Mouse (Mus musculus) MEL (cell line): ENCODE data around the gene Gm11027. TPM values are rescaled to one million over a fixed set of nuclear protein-coding genes. Genes with fewer than 3 reads are reported as not detected.

Experiments
- DNase-seq: peaks from one replicate; pipeline ENCODE4 v3.0.0; 2011; ENCODE audit warnings: low read depth, low spot score
- H3K27ac ChIP-seq: 2 replicates; pipeline ENCODE4 v1.5.1; 2012; ENCODE audit warnings: low read depth, mild to moderate bottlenecking, control low read depth, low read length, moderate library complexity; ENCODE audit not compliant: control insufficient read depth
- H3K27me3 ChIP-seq, 2 experiments: fragments of 150-350 bp in 1 of 2; sonication (generic) in 1 of 2; 2 replicates each; pipeline ENCODE4 v1.6.1; 2012; ENCODE audit warnings: low read length in 2 of 2, mild to moderate bottlenecking in 2 of 2, improper control_type of control experiment in 1 of 2, moderate library complexity in 1 of 2; ENCODE audit not compliant: insufficient read depth in 2 of 2, control insufficient read depth in 1 of 2
- H3K36me3 ChIP-seq, 2 experiments: 2 replicates each; pipeline ENCODE4 v1.6.1; 2012 to 2014; ENCODE audit warnings: low read length in 2 of 2, improper control_type of control experiment in 1 of 2, inconsistent platforms in 1 of 2, mild to moderate bottlenecking in 1 of 2; ENCODE audit not compliant: insufficient read depth in 2 of 2, control insufficient read depth in 1 of 2
- H3K4me1 ChIP-seq, 2 experiments: fragments of 150-350 bp in 1 of 2; sonication (generic) in 1 of 2; 2 replicates each; pipeline ENCODE4 v1.6.1; 2012; ENCODE audit warnings: low read length in 2 of 2, improper control_type of control experiment in 1 of 2, mild to moderate bottlenecking in 1 of 2; ENCODE audit not compliant: insufficient read depth in 2 of 2, control insufficient read depth in 1 of 2
- H3K4me3 ChIP-seq, 2 experiments: fragments of 150-350 bp in 1 of 2; sonication (generic) in 1 of 2; 2 replicates each; pipeline ENCODE4 v1.5.1; 2012; ENCODE audit warnings: low read depth in 2 of 2, low read length in 2 of 2, mild to moderate bottlenecking in 2 of 2, moderate library complexity in 2 of 2, control low read depth in 1 of 2, improper control_type of control experiment in 1 of 2; ENCODE audit not compliant: control insufficient read depth in 1 of 2, insufficient read depth in 1 of 2
- H3K79me2 ChIP-seq: 2 replicates; pipeline ENCODE4 v1.6.1; 2012; ENCODE audit warnings: mild to moderate bottlenecking, low read length, moderate library complexity; ENCODE audit not compliant: control insufficient read depth, poor library complexity, insufficient read depth
- H3K9ac ChIP-seq: 2 replicates; pipeline ENCODE4 v1.6.1; 2012; ENCODE audit warnings: low read depth, mild to moderate bottlenecking, control low read depth, low read length, moderate library complexity; ENCODE audit not compliant: control insufficient read depth, poor library complexity, severe bottlenecking
- H3K9me3 ChIP-seq: fragments of 150-350 bp; sonication (generic); replicated peaks from 2 replicates; pipeline ENCODE4 v1.6.1; 2012; ENCODE audit warnings: mild to moderate bottlenecking, low read length, improper control_type of control experiment, moderate library complexity; ENCODE audit not compliant: insufficient read depth
- CHD2 ChIP-seq: IDR thresholded peaks from 2 replicates; pipeline ENCODE4 v1.6.1; 2011; ENCODE audit warnings: low read length, improper control_type of control experiment
- CTCF ChIP-seq, 3 experiments: IDR thresholded peaks in 2 of 3; conservative IDR thresholded peaks in 1 of 3; 2 replicates each; pipeline ENCODE4 v1.5.1; 2011 to 2012; ENCODE audit warnings: low read length in 3 of 3, low read depth in 2 of 3, mild to moderate bottlenecking in 2 of 3, improper control_type of control experiment in 1 of 3, inconsistent platforms in 1 of 3, mixed read lengths in 1 of 3, moderate library complexity in 1 of 3; ENCODE audit not compliant: control insufficient read depth in 1 of 3, insufficient read depth in 1 of 3, poor library complexity in 1 of 3, severe bottlenecking in 1 of 3
- ELF1 ChIP-seq: IDR thresholded peaks from 2 replicates; pipeline ENCODE4 v1.6.1; 2014; ENCODE audit warnings: low read depth, mild to moderate bottlenecking, inconsistent platforms, low read length, improper control_type of control experiment, moderate library complexity
- EP300 ChIP-seq, 2 experiments: IDR thresholded peaks; 2 replicates each; pipeline ENCODE4 v1.6.1; 2011; ENCODE audit warnings: improper control_type of control experiment in 2 of 2, low read length in 2 of 2, low read depth in 1 of 2, mild to moderate bottlenecking in 1 of 2
- ETS1 ChIP-seq: IDR thresholded peaks from 2 replicates; pipeline ENCODE4 v1.6.1; 2012; ENCODE audit warnings: low read depth, mild to moderate bottlenecking, inconsistent platforms, low read length, improper control_type of control experiment, moderate library complexity
- GABPA ChIP-seq: IDR thresholded peaks from 2 replicates; pipeline ENCODE4 v1.6.1; 2012; ENCODE audit warnings: low read depth, mild to moderate bottlenecking, inconsistent platforms, low read length, improper control_type of control experiment, moderate library complexity
- GATA1 ChIP-seq: IDR thresholded peaks from 2 replicates; pipeline ENCODE4 v1.6.1; 2011; ENCODE audit warnings: low read depth, low read length, improper control_type of control experiment
- KAT2A ChIP-seq: conservative IDR thresholded peaks from 2 replicates; pipeline ENCODE4 v1.6.1; 2012; ENCODE audit warnings: low read depth, low read length, improper control_type of control experiment, inconsistent platforms
- MAX ChIP-seq: IDR thresholded peaks from 2 replicates; pipeline ENCODE4 v1.6.1; 2011; ENCODE audit warnings: low read length, improper control_type of control experiment
- MXI1 ChIP-seq: IDR thresholded peaks from 2 replicates; pipeline ENCODE4 v1.6.1; 2011; ENCODE audit warnings: mild to moderate bottlenecking, low read depth, low read length, improper control_type of control experiment
- MYC ChIP-seq: IDR thresholded peaks from 2 replicates; pipeline ENCODE4 v1.6.1; 2011; ENCODE audit warnings: low read depth, mild to moderate bottlenecking, low read length, improper control_type of control experiment, moderate library complexity
- POLR2A ChIP-seq, 2 experiments: IDR thresholded peaks; 2 replicates each; pipeline ENCODE4 v1.6.1; 2011 to 2012; ENCODE audit warnings: low read length in 2 of 2, mild to moderate bottlenecking in 2 of 2, control low read depth in 1 of 2, improper control_type of control experiment in 1 of 2, low read depth in 1 of 2, moderate library complexity in 1 of 2; ENCODE audit not compliant: control insufficient read depth in 1 of 2, insufficient read depth in 1 of 2, poor library complexity in 1 of 2
- POLR2AphosphoS2 ChIP-seq: IDR thresholded peaks from 2 replicates; pipeline ENCODE4 v1.6.1; 2011; ENCODE audit warnings: low read length, improper control_type of control experiment
- POLR2AphosphoS5 ChIP-seq: IDR thresholded peaks from 2 replicates; pipeline ENCODE4 v1.6.1; 2012; ENCODE audit warnings: low read depth, borderline replicate concordance, mild to moderate bottlenecking, inconsistent platforms, low read length, moderate library complexity, mixed read lengths
- RCOR1 ChIP-seq: IDR thresholded peaks from 2 replicates; pipeline ENCODE4 v1.6.1; 2012; ENCODE audit warnings: low read depth, mild to moderate bottlenecking, inconsistent platforms, low read length, improper control_type of control experiment
- SIN3A ChIP-seq: IDR thresholded peaks from 2 replicates; pipeline ENCODE4 v1.6.1; 2012; ENCODE audit warnings: low read length, improper control_type of control experiment, inconsistent platforms
- TCF12 ChIP-seq: IDR thresholded peaks from 2 replicates; pipeline ENCODE4 v1.6.1; 2014; ENCODE audit warnings: low read depth, mild to moderate bottlenecking, inconsistent platforms, low read length, improper control_type of control experiment, moderate library complexity
- ZMIZ1 ChIP-seq: IDR thresholded peaks from 2 replicates; pipeline ENCODE4 v1.6.1; 2012; ENCODE audit warnings: low read depth, mild to moderate bottlenecking, inconsistent platforms, low read length, improper control_type of control experiment, moderate library complexity
- ZNF384 ChIP-seq: IDR thresholded peaks from 2 replicates; pipeline ENCODE4 v1.6.1; 2012; ENCODE audit warnings: low read depth, mild to moderate bottlenecking, inconsistent platforms, low read length, improper control_type of control experiment
- polyA plus RNA-seq, 2 experiments: library from polyadenylated mRNA; stranded (reverse) in 1 of 2; unstranded in 1 of 2; fragments of >175 nt in 1 of 2; fragments of >200 nt in 1 of 2; gene quantifications; 2 replicates each; pipeline versions ENCODE4 v1.2.1 to v1.2.4; 2012; ENCODE audit warnings: low replicate concordance in 2 of 2, low read depth in 1 of 2; ENCODE audit not compliant: insufficient read length in 2 of 2, insufficient read depth in 1 of 2, missing spikeins in 1 of 2
- total RNA-seq: library from RNA; depleted of rRNA; stranded (reverse); fragments of 300-350 nt; gene quantifications from 2 replicates; pipeline ENCODE4 v1.2.3, GENCODE M21; 2012

The Gm11027 gene
- total and polyA plus RNA-seq, 3 experiments, result not detected

DNA sequence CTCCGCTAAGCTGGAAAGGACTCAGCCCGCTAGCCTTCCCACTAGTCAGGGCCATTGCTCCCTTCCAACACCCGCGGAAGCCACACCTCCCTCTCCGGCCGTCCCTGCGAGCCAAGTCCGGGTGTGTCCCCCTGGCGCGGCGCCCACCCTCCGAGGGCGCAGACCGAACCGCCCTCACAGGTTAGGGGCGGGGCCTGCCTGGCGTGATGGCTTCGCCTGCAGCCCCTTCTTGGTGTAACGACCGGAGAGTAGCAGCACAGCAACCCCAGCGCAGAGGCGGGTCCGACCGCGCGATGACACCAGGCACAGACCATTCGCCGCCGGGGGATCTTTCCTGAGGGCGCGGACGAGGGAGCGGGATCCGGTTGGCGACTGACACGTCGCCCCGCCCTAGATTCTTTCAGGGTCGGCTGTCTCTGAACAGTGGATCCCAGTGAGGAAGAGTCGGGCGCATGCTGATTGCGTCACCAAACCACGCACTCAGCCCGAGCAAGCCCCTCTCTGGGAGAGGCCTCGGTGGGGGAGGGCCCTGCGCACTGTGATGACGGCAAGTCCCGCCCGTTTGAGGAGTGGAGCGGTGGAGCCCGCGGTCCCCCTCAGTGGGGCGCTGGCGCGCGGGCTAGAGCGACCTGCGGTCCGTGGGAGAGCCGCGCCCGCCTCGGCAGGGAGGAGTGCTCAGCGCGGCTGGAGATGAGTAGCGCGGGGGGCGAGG is 5.6 kb downstream of the Gm11027 start, which contains the start of gene Esyt2:
Gene Esyt2, plus strand, starts transcription at position 544 of the 712 bp plus-strand sequence.
- Histone ChIP-seq H3K4me3 (peak within 1 kb of the TSS; percentile 76 to 89), H3K9me3 (no peaks in the 10 kb centered on the region), H3K9ac (peak within 1 kb of the TSS; percentile 84), H3K27me3 (no peaks in the 10 kb centered on the region)
- TF ChIP-seq GATA1 (0 out of 2 replicates have a peak, but pooled peaks have one; percentile 16), TCF12 (no peak), POLR2A (IDR thresholded peaks at IDR 0.05; ENCODE audit: control insufficient read depth in 1 of 2, insufficient read depth in 1 of 2, low read depth in 1 of 2, low read length in 2 of 2, poor library complexity in 1 of 2) (peak in 1 of 2 experiments; percentile 100; a peak in 2 of 4 replicates), CTCF (IDR thresholded peaks at IDR 0.05 in 2 of 3, conservative IDR thresholded peaks at IDR 0.05 in 1 of 3; ENCODE audit: control insufficient read depth in 1 of 3, insufficient read depth in 1 of 3, low read depth in 2 of 3, low read length in 3 of 3, poor library complexity in 1 of 3, severe bottlenecking in 1 of 3) (peak in 1 of 3 experiments; percentile 65; a peak in 2 of 6 replicates), POLR2AphosphoS5 (peak; percentile 91), GABPA (no peak)
- TF ChIP-seq, all 39 proteins: peak for 4
- H3K79me2 ChIP-seq, result peaks cover 34% of the 10 kb centered on the region
- peak within 1 kb of the TSS; percentile 96 for H3K27ac ChIP-seq
- H3K36me3 ChIP-seq, result peaks cover 2 to 56% of the 10 kb centered on the region in 2 experiments; a peak in 3 of 4 replicates
- peaks cover 35 to 44% of the 10 kb centered on the region in 2 experiments for H3K4me1 ChIP-seq
- peak; percentile 100 for DNase-seq

DNA sequence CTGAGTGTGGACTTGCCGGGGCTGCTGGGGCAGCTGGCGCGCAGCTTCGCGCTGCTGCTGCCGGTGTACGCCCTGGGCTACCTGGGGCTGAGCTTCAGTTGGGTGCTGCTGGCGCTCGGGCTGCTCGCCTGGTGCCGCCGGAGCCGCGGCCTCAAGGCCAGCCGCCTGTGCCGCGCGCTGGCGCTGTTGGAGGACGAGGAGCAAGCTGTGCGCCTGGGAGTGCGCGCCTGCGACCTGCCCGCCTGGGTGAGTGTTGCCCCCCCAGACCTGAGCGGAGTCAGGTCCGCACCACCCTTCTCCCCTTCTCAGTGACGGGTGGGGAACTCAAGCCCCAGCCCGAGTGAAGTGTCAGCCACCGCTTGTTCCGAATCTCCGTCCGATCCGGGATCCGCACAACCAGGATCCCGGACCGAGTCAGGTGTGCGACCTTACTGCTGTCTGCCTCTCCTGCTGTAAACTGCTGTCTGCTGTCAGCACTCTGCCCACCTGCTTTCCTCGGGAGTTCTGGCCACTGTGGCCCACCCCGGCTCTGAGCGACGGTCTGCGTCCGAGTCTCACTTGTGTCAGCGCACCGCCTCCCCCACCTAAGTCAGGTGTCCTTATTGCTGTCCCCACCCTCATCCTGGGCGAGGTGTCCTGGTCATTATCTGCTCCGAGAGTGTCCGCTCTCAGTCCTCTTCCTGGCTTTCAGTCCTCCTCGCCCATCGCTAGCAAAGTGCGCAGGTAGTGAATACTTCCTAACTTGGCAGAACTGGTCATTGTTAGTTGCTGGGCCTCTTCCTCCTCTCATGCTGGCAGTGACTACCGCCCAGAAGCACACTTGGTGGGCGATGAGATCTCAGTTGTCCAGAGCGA is 6.5 kb downstream of the Gm11027 start:
- peaks cover 42% of the 10 kb centered on the region for H3K79me2 ChIP-seq
- H3K27me3 ChIP-seq, result no peaks in the 10 kb centered on the region
- peak overlapping the region; percentile 52 for H3K27ac ChIP-seq
- H3K9me3 ChIP-seq, result no peaks in the 10 kb centered on the region
- H3K36me3 ChIP-seq, result peaks cover 2 to 47% of the 10 kb centered on the region in 2 experiments; a peak in 3 of 4 replicates
- H3K4me1 ChIP-seq, result peaks cover 28 to 38% of the 10 kb centered on the region in 2 experiments
- peak overlapping the region; percentile 80 for H3K9ac ChIP-seq
- TF ChIP-seq ZNF384 (no peak), MYC (no peak), GABPA (no peak), POLR2AphosphoS2 (no peak), MAX (no peak), EP300 (IDR thresholded peaks at IDR 0.05; ENCODE audit: low read depth in 1 of 2, low read length in 2 of 2) (no peak), RCOR1 (no peak), CHD2 (no peak), MXI1 (no peak), KAT2A (no peak), ELF1 (no peak), GATA1 (0 out of 2 replicates have a peak, but pooled peaks have one; percentile 3), ZMIZ1 (no peak), CTCF (IDR thresholded peaks at IDR 0.05 in 2 of 3, conservative IDR thresholded peaks at IDR 0.05 in 1 of 3; ENCODE audit: control insufficient read depth in 1 of 3, insufficient read depth in 1 of 3, low read depth in 2 of 3, low read length in 3 of 3, poor library complexity in 1 of 3, severe bottlenecking in 1 of 3) (0 out of 6 replicates have a peak, but pooled peaks of 1 of the 3 experiments have one; percentile 0), ETS1 (no peak), SIN3A (no peak)
- peak; percentile 86 for DNase-seq
- H3K4me3 ChIP-seq, result peak overlapping the region; percentile 76 to 89
